ENCODE assay signal across 26 mouse cellular contexts in the genomic region with DNA sequence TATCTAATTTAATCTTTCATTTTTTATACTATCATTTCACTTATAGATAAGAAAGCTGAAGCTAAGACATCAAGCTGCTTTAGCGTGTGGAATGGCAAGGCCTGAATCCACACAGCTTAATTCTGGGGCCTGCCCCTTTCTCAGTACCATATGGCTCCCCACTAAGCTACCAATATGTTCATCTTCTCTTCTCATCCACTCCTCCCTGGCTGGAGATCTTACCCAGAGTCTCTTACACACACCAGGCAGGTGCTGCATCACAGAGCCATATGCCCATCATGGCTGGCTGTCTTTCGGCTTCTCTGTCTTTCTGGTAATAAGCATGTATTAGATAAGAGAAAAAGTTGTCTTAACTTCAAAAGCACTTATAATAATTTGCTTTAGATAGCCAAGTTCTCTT. TPM values are rescaled to one million over a fixed set of nuclear protein-coding genes. Genes with fewer than 3 reads are reported as not detected.
DNase-seq lines count a peak whose midpoint lies in the region; ATAC-seq and TF ChIP-seq lines count a peak whose summit lies in the region.
"Had no signal": no experiment of that assay in that cellular context is flagged by ENCODE, and none has a peak within 500 bp of the region (broad histone marks: within the 10 kb centered on the region; RNA-seq: fewer than 3 reads in every experiment).

No protein-coding gene starts in this region.

- no peak for TF ChIP-seq POLR2A in cerebellum, adult 2 months (IDR thresholded peaks at IDR 0.05; ENCODE audit: borderline replicate concordance, insufficient read depth, low read length)

- no peak for DNase-seq in cerebellum, postnatal 4 days (ENCODE audit: low spot score in 2 of 2)
- peak; percentile 87 for DNase-seq in brain, adult 2 months (ENCODE audit: low read depth, low spot score)
- DNase-seq in cerebellum, adult 2 months, result peak; percentile 42 to 74
- DNase-seq in cerebellum, postnatal 25 days, result peak; percentile 34 to 54
- DNase-seq in neural tube, embryonic 10.5 days (ENCODE audit: extremely low spot score, low spot score), result no peak
- no peak for DNase-seq in spleen, postnatal 4 days (ENCODE audit: low spot score in 2 of 2)
- DNase-seq: adrenal gland, adult 8-10 months; forebrain, postnatal 0 days; heart, postnatal 10 days; kidney, postnatal 25 days; left cerebral cortex, postnatal 4 days; liver, postnatal 0 days; lung, postnatal 4 days had no signal

- WGBS in cerebellum, adult 2 months, result 14% methylated on average over 2 of the region's 2 CpGs

- no peak for TF ChIP-seq CTCF in cerebellum, adult 2 months (IDR thresholded peaks at IDR 0.05; ENCODE audit: borderline replicate concordance, insufficient read depth, low read depth, low read length)

- peaks cover 7% of the 10 kb centered on the region; the same call in 1 of the 2 replicates for H3K4me1 ChIP-seq in cerebellum, adult 2 months (ENCODE audit: control insufficient read depth, insufficient read depth, low read length)

- no peak overlapping the region for H3K4me3 ChIP-seq in cerebellum, adult 2 months (replicated peaks; ENCODE audit: insufficient read depth, low read depth, low read length)
- H3K4me3 ChIP-seq: embryonic facial prominence, embryonic 13.5 days; forebrain, embryonic 10.5 days; heart, embryonic 13.5 days; liver, embryonic 12.5 days; megakaryocyte, embryonic 14.5 days; midbrain, embryonic 12.5 days; neural tube, embryonic 12.5 days; stomach, embryonic 15.5 days had no signal

- peak; percentile 56 for ATAC-seq in cerebellum, adult (ENCODE audit: insufficient number of reproducible peaks, low FRiP score, low TSS enrichment)
- ATAC-seq: activated CD4-positive, CD25-positive, alpha-beta regulatory T cell, adult 4 months; forebrain, postnatal 0 days; intestine, postnatal 0 days; liver, embryonic 12.5 days; liver, postnatal 0 days had no signal

- H3K27ac ChIP-seq in cerebellum, adult 2 months (ENCODE audit: insufficient read depth, low read length), result no peak overlapping the region
- H3K27ac ChIP-seq: embryonic facial prominence, embryonic 13.5 days; forebrain, embryonic 10.5 days; heart, embryonic 13.5 days; hindbrain, embryonic 14.5 days; liver, embryonic 12.5 days; midbrain, embryonic 12.5 days; neural tube, embryonic 12.5 days; stomach, embryonic 15.5 days had no signal

- no peaks in the 10 kb centered on the region for H3K27me3 ChIP-seq in cerebellum, adult 2 months (ENCODE audit: control insufficient read depth, insufficient read depth, low read length)
- H3K27me3 ChIP-seq: CH12.LX; embryonic facial prominence, embryonic 13.5 days; heart, embryonic 13.5 days; liver, embryonic 12.5 days; megakaryocyte, embryonic 14.5 days; midbrain, embryonic 12.5 days; neural tube, embryonic 12.5 days; stomach, embryonic 15.5 days had no signal

RNA-seq across cellular contexts. Expression of gene Eed, which starts 2.7 kb away (rescaled TPM):
- 48.2 and 49.7 TPM in 2 replicates for polyA plus RNA-seq in cerebellum, adult 2 months (2012; rRNA removed)

RNA-seq across cellular contexts. Expression of gene Hikeshi, which starts 42.4 kb away (rescaled TPM):
- polyA plus RNA-seq in cerebellum, adult 2 months (2012; rRNA removed), result 80.6 and 93.7 TPM in 2 replicates

Comparison
In these comparisons a context has a peak if more than half of its experiments do, and no peak if none do; other contexts are left out.
1. DNase-seq: peak in brain, adult 2 months (single experiment), cerebellum, adult 2 months (2 of 2) and cerebellum, postnatal 25 days (2 of 2); none in cerebellum, postnatal 4 days (0 of 2), neural tube, embryonic 10.5 days (single experiment) and spleen, postnatal 4 days (0 of 2).